Mouse (Mus musculus): ENCODE measurements around the gene Ptpn3. TPM values are rescaled to one million over a fixed set of nuclear protein-coding genes. Genes with fewer than 3 reads are reported as not detected.
A peak's percentile ranks its signal among the peaks of the same experiment; 100 is the strongest.

Ptpn3 gene
- 0.42 TPM in 1 of 2 replicates, not detected in the other for total RNA-seq (2015; ENCODE audit: low replicate concordance)
- 0.17 TPM in 1 of 2 replicates, not detected in the other for total RNA-seq (2017; ENCODE audit: low replicate concordance)

- ATAC-seq (replicated peaks; ENCODE audit: low FRiP score, poor library complexity, severe bottlenecking): peak; percentile 49; the same call in 1 of the 2 replicates
Observed at GRCm38 (mm10) chr4:57301410-57302313, at the start of gene Ptpn3. TSS of gene Ptpn3 (minus strand) at chr4:57301837.

GRCm38 (mm10) chr4:57350541-57350940 lies 48.9 kb upstream of the Ptpn3 start:
- ATAC-seq (replicated peaks; ENCODE audit: low FRiP score, poor library complexity, severe bottlenecking): no peak

- no peak for ATAC-seq (replicated peaks; ENCODE audit: low FRiP score, poor library complexity, severe bottlenecking)
Observed at GRCm38 (mm10) chr4:57343996-57344395, 42.4 kb upstream of the Ptpn3 start.

GRCm38 (mm10) chr4:57338923-57339322 lies 37.3 kb upstream of the Ptpn3 start:
- ATAC-seq (replicated peaks; ENCODE audit: low FRiP score, poor library complexity, severe bottlenecking): no peak

GRCm38 (mm10) chr4:57338061-57338460 lies 36.4 kb upstream of the Ptpn3 start:
- ATAC-seq (replicated peaks; ENCODE audit: low FRiP score, poor library complexity, severe bottlenecking): no peak

- no peak for ATAC-seq (replicated peaks; ENCODE audit: low FRiP score, poor library complexity, severe bottlenecking)
Observed at GRCm38 (mm10) chr4:57335000-57335666, 33.5 kb upstream of the Ptpn3 start.

- ATAC-seq (replicated peaks; ENCODE audit: low FRiP score, poor library complexity, severe bottlenecking): no peak
Observed at GRCm38 (mm10) chr4:57333926-57334548, 32.4 kb upstream of the Ptpn3 start.

GRCm38 (mm10) chr4:57332511-57332910 lies 30.9 kb upstream of the Ptpn3 start:
- no peak for ATAC-seq (replicated peaks; ENCODE audit: low FRiP score, poor library complexity, severe bottlenecking)

- ATAC-seq (replicated peaks; ENCODE audit: low FRiP score, poor library complexity, severe bottlenecking): no peak
Observed at GRCm38 (mm10) chr4:57320606-57321327, 19.1 kb upstream of the Ptpn3 start.

GRCm38 (mm10) chr4:57318525-57319212 lies 17.0 kb upstream of the Ptpn3 start:
- ATAC-seq (replicated peaks; ENCODE audit: low FRiP score, poor library complexity, severe bottlenecking): no peak

GRCm38 (mm10) chr4:57312256-57313166 lies 10.9 kb upstream of the Ptpn3 start:
- no peak for ATAC-seq (replicated peaks; ENCODE audit: low FRiP score, poor library complexity, severe bottlenecking)

- ATAC-seq (replicated peaks; ENCODE audit: low FRiP score, poor library complexity, severe bottlenecking): no peak
Observed at GRCm38 (mm10) chr4:57311750-57312149, 10.1 kb upstream of the Ptpn3 start.

GRCm38 (mm10) chr4:57308214-57309000 lies 6.8 kb upstream of the Ptpn3 start:
- no peak for ATAC-seq (replicated peaks; ENCODE audit: low FRiP score, poor library complexity, severe bottlenecking)

GRCm38 (mm10) chr4:57307747-57308146 lies 6.1 kb upstream of the Ptpn3 start:
- ATAC-seq (replicated peaks; ENCODE audit: low FRiP score, poor library complexity, severe bottlenecking): no peak

- no peak for ATAC-seq (replicated peaks; ENCODE audit: low FRiP score, poor library complexity, severe bottlenecking)
Observed at GRCm38 (mm10) chr4:57306260-57306659, 4.6 kb upstream of the Ptpn3 start.

GRCm38 (mm10) chr4:57305644-57306043 lies 4.0 kb upstream of the Ptpn3 start:
- ATAC-seq (replicated peaks; ENCODE audit: low FRiP score, poor library complexity, severe bottlenecking): no peak

All from erythroblast, adult 5-6 weeks (primary cell).